Mouse (Mus musculus) heart, postnatal 0 days (tissue): Measurements from ENCODE around the gene Stac. TPM values are rescaled to one million over a fixed set of nuclear protein-coding genes. Genes with fewer than 3 reads are reported as not detected.

Experiments used
- ATAC-seq: fragments of 200-750 bp; cut with Nextera tagmentation; 2 replicates; pipeline ENCODE4 v1.8.0; 2017; ENCODE audit warnings: low read depth, moderate number of reproducible peaks, moderate library complexity; ENCODE audit not compliant: insufficient read depth
- DNase-seq: peaks from one replicate; pipeline ENCODE4 v3.0.0-alpha.2; 2016; ENCODE audit warnings: low spot score
- H3K27ac ChIP-seq: fragments of 300-500 bp; sonication (generic); 2 replicates; pipeline ENCODE4 v1.5.1; 2014; ENCODE audit warnings: low read depth, mild to moderate bottlenecking
- H3K27me3 ChIP-seq: fragments of 300-500 bp; sonication (generic); 2 replicates; pipeline ENCODE4 v1.6.1; 2014; ENCODE audit warnings: low read length, mixed read lengths; ENCODE audit not compliant: control insufficient read depth, insufficient read depth
- H3K36me3 ChIP-seq: fragments of 300-500 bp; sonication (generic); replicated peaks from 2 replicates; pipeline ENCODE4 v1.6.1; 2014; ENCODE audit warnings: low read length, mixed read lengths; ENCODE audit not compliant: control insufficient read depth, insufficient read depth
- H3K4me1 ChIP-seq: fragments of 300-500 bp; sonication (generic); 2 replicates; pipeline ENCODE4 v1.6.1; 2014; ENCODE audit warnings: antibody characterized with exemption; ENCODE audit not compliant: control insufficient read depth, insufficient read depth
- H3K4me2 ChIP-seq: fragments of 300-500 bp; sonication (generic); 2 replicates; pipeline ENCODE4 v1.6.1; 2014; ENCODE audit warnings: low read depth, mild to moderate bottlenecking, low read length, moderate library complexity
- H3K4me3 ChIP-seq: fragments of 300-500 bp; sonication (generic); 2 replicates; pipeline ENCODE4 v1.5.1; 2014; ENCODE audit warnings: low read depth, low read length
- H3K9ac ChIP-seq: fragments of 300-500 bp; sonication (generic); replicated peaks from 2 replicates; pipeline ENCODE4 v1.6.1; 2014; ENCODE audit warnings: low read depth, low read length, mixed read lengths
- H3K9me3 ChIP-seq: fragments of 300-500 bp; sonication (generic); replicated peaks from 2 replicates; pipeline ENCODE4 v1.6.1; 2016; ENCODE audit warnings: low read length; ENCODE audit not compliant: control insufficient read depth
- CTCF ChIP-seq: IDR thresholded peaks from 2 replicates; pipeline ENCODE4 v1.5.1; 2016; ENCODE audit warnings: antibody characterized with exemption, control low read depth, low read depth
- EP300 ChIP-seq: IDR thresholded peaks from 2 replicates; pipeline ENCODE4 v1.6.1; 2016; ENCODE audit warnings: antibody characterized with exemption, low read depth
- WGBS: fragments of 180-500 bp; shearing (Covaris S2); extraction: QIAGEN DNeasy Blood & Tissue Kit; methylation state at CpG from one replicate; pipeline ENCODE4 v1.1.7; 2014; 5-methylcytosine and 5-hydroxymethylcytosine counted together
- polyA plus RNA-seq: library from polyadenylated mRNA; unstranded; fragments of >200 nt; fragmentation: Nextera tagmentation; extraction: Ambion mirVana; gene quantifications from 2 replicates; pipeline ENCODE4 v1.2.1, GENCODE M21; 2015
- total RNA-seq: library from RNA; depleted of rRNA; stranded (reverse); fragments of >200 nt; gene quantifications from 2 replicates; pipeline ENCODE4 v1.2.3, GENCODE M21; 2014; ENCODE audit warnings: low replicate concordance

The Stac gene
- total and polyA plus RNA-seq, 2 experiments from 2014 or later, result 0.15 to 0.53 TPM

DNA sequence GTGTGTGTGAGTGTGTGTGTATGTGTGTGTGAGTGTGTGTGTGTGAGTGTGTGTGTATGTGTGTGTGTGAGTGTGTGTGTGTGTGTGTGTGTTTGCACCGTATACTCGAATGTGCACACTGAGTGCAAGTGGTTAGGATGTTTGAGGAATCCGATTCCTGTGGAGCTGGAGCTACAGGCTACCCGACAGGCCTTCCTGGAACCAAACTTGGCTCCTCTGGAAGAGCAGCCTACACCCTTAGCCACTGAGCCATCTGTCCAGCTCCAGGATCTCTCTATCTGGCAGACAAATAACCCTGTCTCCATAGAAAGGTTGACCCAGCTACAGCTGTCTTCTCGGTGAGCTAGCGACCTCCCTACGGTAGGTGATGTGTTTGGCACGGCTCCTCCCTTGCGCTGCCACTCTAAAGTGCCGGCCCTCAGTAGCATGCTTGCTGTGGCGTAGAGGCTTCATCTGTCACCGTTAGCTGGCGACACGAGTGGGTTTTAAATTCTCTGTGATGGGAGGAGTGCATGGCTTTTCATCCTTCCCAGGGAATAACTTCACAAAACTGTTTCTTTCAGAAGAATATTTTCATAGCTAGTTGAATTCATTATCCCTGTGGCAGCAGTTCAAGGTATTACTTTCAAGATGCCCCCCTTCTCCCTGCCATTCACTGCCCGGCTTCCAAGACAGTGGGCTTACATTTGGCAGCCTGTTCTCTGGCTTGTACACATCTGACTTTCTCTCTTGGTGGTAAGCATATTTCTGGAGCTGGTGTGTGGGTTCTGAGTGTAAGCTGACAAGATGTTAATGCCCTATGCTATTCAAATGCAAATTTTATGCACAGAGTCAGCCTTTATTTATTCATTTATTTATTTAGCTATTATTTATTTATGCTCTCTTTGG, 175.3 kb downstream of the Stac start:
- 60% methylated on average over 15 of the region's 15 CpGs for WGBS
- TF ChIP-seq CTCF, result no peak
- no peak for TF ChIP-seq EP300

More for the DNA sequence above, 175.3 kb downstream of the Stac start:
- Histone ChIP-seq H3K36me3 (no peaks in the 10 kb centered on the region), H3K27me3 (no peaks in the 10 kb centered on the region), H3K4me2 (no peak overlapping the region), H3K9ac (no peak overlapping the region), H3K4me3 (no peak overlapping the region), H3K9me3 (no peaks in the 10 kb centered on the region), H3K4me1 (no peaks in the 10 kb centered on the region), H3K27ac (no peak overlapping the region)
- no peak for DNase-seq
- ATAC-seq, result no peak
